Mouse (Mus musculus) lung, postnatal 0 days (tissue): Measurements from ENCODE around the gene Nfat5.

Source experiments
- CTCF ChIP-seq: IDR thresholded peaks from 2 replicates; pipeline ENCODE4 v1.5.1; 2016; ENCODE audit warnings: antibody characterized with exemption, mild to moderate bottlenecking
- EP300 ChIP-seq: IDR thresholded peaks from 2 replicates; pipeline ENCODE4 v1.6.1; 2016; ENCODE audit warnings: antibody characterized with exemption, mild to moderate bottlenecking, control low read depth

- TF ChIP-seq EP300 = no peak
- TF ChIP-seq CTCF = no peak
Measured at GRCm38 (mm10) chr8:107413881-107414280, 120.6 kb downstream of the Nfat5 start.
